Mouse (Mus musculus) testis, adult 10 weeks (tissue): ENCODE data around the gene Kirrel2. TPM values are rescaled to one million over a fixed set of nuclear protein-coding genes. Genes with fewer than 3 reads are reported as not detected.

ENCODE experiments used
- polyA plus RNA-seq: library from polyadenylated mRNA; stranded (reverse); fragments of 350-450 nt; fragmentation: Illumina TruSeq; extraction: RNeasy Lipid Tissue Mini Kit (QIAGEN cat#74804); gene quantifications from one replicate; pipeline ENCODE4 v1.2.3, GENCODE M21; 2014; ENCODE audit warnings: low read depth, low replicate concordance

The Kirrel2 gene
- not detected for polyA plus RNA-seq

GRCm38 (mm10) chr7:30457629-30458330 lies at the start of gene Kirrel2, which contains the start of gene Nphs1:
Kirrel2 (minus strand) TSS chr7:30457690.
Nphs1 (plus strand) TSS chr7:30458315.

GRCm38 (mm10) chr7:30493401-30493931 lies 36.0 kb upstream of the Kirrel2 start, which contains the start of gene Prodh2:
Prodh2 (plus strand) TSS chr7:30493622.

GRCm38 (mm10) chr7:30444971-30445751 lies 12.3 kb downstream of the Kirrel2 start, which contains the start of gene Aplp1:
Aplp1 (minus strand) TSS chr7:30445535.

GRCm38 (mm10) chr7:30421175-30421889 lies 36.2 kb downstream of the Kirrel2 start, which contains the start of gene Nfkbid:
Nfkbid (plus strand) TSS chr7:30421732.

GRCm38 (mm10) chr7:30419561-30420499 lies 37.7 kb downstream of the Kirrel2 start, which contains the start of gene Hcst:
Hcst (minus strand) TSS chr7:30419854.

GRCm38 (mm10) chr7:30413596-30413995 lies 43.9 kb downstream of the Kirrel2 start, which contains the start of gene Tyrobp:
Tyrobp (plus strand) TSS chr7:30413760.

Other genes starting within 250 kb of the Kirrel2 start
- gene Polr2i, start 225.7 kb downstream of the Kirrel2 start, polyA plus RNA-seq, result 3.9 TPM
- gene Tbcb, start 225.4 kb downstream of the Kirrel2 start, polyA plus RNA-seq, result 8.5 TPM
- gene Ovol3, start 222.0 kb downstream of the Kirrel2 start, polyA plus RNA-seq, result not detected
- 0.63 TPM for gene Thap8, start 177.6 kb downstream of the Kirrel2 start, polyA plus RNA-seq
- gene Wdr62, start 177.3 kb downstream of the Kirrel2 start, polyA plus RNA-seq, result 22.5 TPM
- 9.1 TPM for gene Clip3, start 166.0 kb downstream of the Kirrel2 start, polyA plus RNA-seq
- gene Alkbh6, start 149.0 kb downstream of the Kirrel2 start, polyA plus RNA-seq, result 1.8 TPM
- gene Syne4, start 142.9 kb downstream of the Kirrel2 start, polyA plus RNA-seq, result 0.78 TPM
- 0.57 TPM for gene E130208F15Rik, start 135.9 kb downstream of the Kirrel2 start, polyA plus RNA-seq
- 2.2 TPM for gene Sdhaf1, start 133.8 kb downstream of the Kirrel2 start, polyA plus RNA-seq
- gene Lrfn3, start 94.9 kb downstream of the Kirrel2 start, polyA plus RNA-seq, result not detected
- not detected for gene Tyrobp, start 43.9 kb downstream of the Kirrel2 start, polyA plus RNA-seq
- gene Hcst, start 37.8 kb downstream of the Kirrel2 start, polyA plus RNA-seq, result not detected
- gene Nfkbid, start 36.0 kb downstream of the Kirrel2 start, polyA plus RNA-seq, result 0.10 TPM
- gene Aplp1, start 12.2 kb downstream of the Kirrel2 start, polyA plus RNA-seq, result 1.3 TPM
- gene Nphs1, start 625 bp upstream of the Kirrel2 start, polyA plus RNA-seq, result 0.07 TPM
- gene Prodh2, start 35.9 kb upstream of the Kirrel2 start, polyA plus RNA-seq, result not detected
- 4.2 TPM for gene Arhgap33, start 77.4 kb upstream of the Kirrel2 start, polyA plus RNA-seq
- 35.8 TPM for gene Hspb6, start 94.5 kb upstream of the Kirrel2 start, polyA plus RNA-seq
- gene Proser3, start 94.6 kb upstream of the Kirrel2 start, polyA plus RNA-seq, result 5.3 TPM
- gene Lin37, start 102.1 kb upstream of the Kirrel2 start, polyA plus RNA-seq, result 9.7 TPM
- 13.3 TPM for gene U2af1l4, start 105.6 kb upstream of the Kirrel2 start, polyA plus RNA-seq
- 0.97 TPM for gene Gm49396, start 105.7 kb upstream of the Kirrel2 start, polyA plus RNA-seq
- gene Psenen, start 105.9 kb upstream of the Kirrel2 start, polyA plus RNA-seq, result 22.6 TPM
- gene Igflr1, start 107.7 kb upstream of the Kirrel2 start, polyA plus RNA-seq, result not detected
- 7.6 TPM for gene Kmt2b, start 131.0 kb upstream of the Kirrel2 start, polyA plus RNA-seq
- gene Zbtb32, start 141.2 kb upstream of the Kirrel2 start, polyA plus RNA-seq, result 21.3 TPM
- not detected for gene Upk1a, start 155.2 kb upstream of the Kirrel2 start, polyA plus RNA-seq
- 113 TPM for gene Cox6b1, start 168.5 kb upstream of the Kirrel2 start, polyA plus RNA-seq
- gene Etv2, start 178.2 kb upstream of the Kirrel2 start, polyA plus RNA-seq, result not detected
- 0.29 TPM for gene Rbm42, start 192.6 kb upstream of the Kirrel2 start, polyA plus RNA-seq
- gene Haus5, start 207.3 kb upstream of the Kirrel2 start, polyA plus RNA-seq, result 7.4 TPM
- 380 TPM for gene Pmis2, start 213.9 kb upstream of the Kirrel2 start, polyA plus RNA-seq
- gene 2200002J24Rik, start 241.2 kb upstream of the Kirrel2 start, polyA plus RNA-seq, result 6.8 TPM